Mouse (Mus musculus) heart, postnatal 0 days (tissue): ENCODE data around the gene Tbc1d2b. TPM values are rescaled to one million over a fixed set of nuclear protein-coding genes. Genes with fewer than 3 reads are reported as not detected.

Experiments used
- ATAC-seq: fragments of 200-750 bp; cut with Nextera tagmentation; 2 replicates; pipeline ENCODE4 v1.8.0; 2017; ENCODE audit warnings: low read depth, moderate number of reproducible peaks, moderate library complexity; ENCODE audit not compliant: insufficient read depth
- DNase-seq: peaks from one replicate; pipeline ENCODE4 v3.0.0-alpha.2; 2016; ENCODE audit warnings: low spot score
- H3K27ac ChIP-seq: fragments of 300-500 bp; sonication (generic); 2 replicates; pipeline ENCODE4 v1.5.1; 2014; ENCODE audit warnings: low read depth, mild to moderate bottlenecking
- H3K27me3 ChIP-seq: fragments of 300-500 bp; sonication (generic); 2 replicates; pipeline ENCODE4 v1.6.1; 2014; ENCODE audit warnings: low read length, mixed read lengths; ENCODE audit not compliant: control insufficient read depth, insufficient read depth
- H3K36me3 ChIP-seq: fragments of 300-500 bp; sonication (generic); replicated peaks from 2 replicates; pipeline ENCODE4 v1.6.1; 2014; ENCODE audit warnings: low read length, mixed read lengths; ENCODE audit not compliant: control insufficient read depth, insufficient read depth
- H3K4me1 ChIP-seq: fragments of 300-500 bp; sonication (generic); 2 replicates; pipeline ENCODE4 v1.6.1; 2014; ENCODE audit warnings: antibody characterized with exemption; ENCODE audit not compliant: control insufficient read depth, insufficient read depth
- H3K4me2 ChIP-seq: fragments of 300-500 bp; sonication (generic); 2 replicates; pipeline ENCODE4 v1.6.1; 2014; ENCODE audit warnings: low read depth, mild to moderate bottlenecking, low read length, moderate library complexity
- H3K4me3 ChIP-seq: fragments of 300-500 bp; sonication (generic); 2 replicates; pipeline ENCODE4 v1.5.1; 2014; ENCODE audit warnings: low read depth, low read length
- H3K9ac ChIP-seq: fragments of 300-500 bp; sonication (generic); replicated peaks from 2 replicates; pipeline ENCODE4 v1.6.1; 2014; ENCODE audit warnings: low read depth, low read length, mixed read lengths
- H3K9me3 ChIP-seq: fragments of 300-500 bp; sonication (generic); replicated peaks from 2 replicates; pipeline ENCODE4 v1.6.1; 2016; ENCODE audit warnings: low read length; ENCODE audit not compliant: control insufficient read depth
- CTCF ChIP-seq: IDR thresholded peaks from 2 replicates; pipeline ENCODE4 v1.5.1; 2016; ENCODE audit warnings: antibody characterized with exemption, control low read depth, low read depth
- EP300 ChIP-seq: IDR thresholded peaks from 2 replicates; pipeline ENCODE4 v1.6.1; 2016; ENCODE audit warnings: antibody characterized with exemption, low read depth
- WGBS: fragments of 180-500 bp; shearing (Covaris S2); extraction: QIAGEN DNeasy Blood & Tissue Kit; methylation state at CpG from one replicate; pipeline ENCODE4 v1.1.7; 2014; 5-methylcytosine and 5-hydroxymethylcytosine counted together
- polyA plus RNA-seq: library from polyadenylated mRNA; unstranded; fragments of >200 nt; fragmentation: Nextera tagmentation; extraction: Ambion mirVana; gene quantifications from 2 replicates; pipeline ENCODE4 v1.2.1, GENCODE M21; 2015
- total RNA-seq: library from RNA; depleted of rRNA; stranded (reverse); fragments of >200 nt; gene quantifications from 2 replicates; pipeline ENCODE4 v1.2.3, GENCODE M21; 2014; ENCODE audit warnings: low replicate concordance

The Tbc1d2b gene
- total and polyA plus RNA-seq, 2 experiments from 2014 or later: 2.9 to 24.7 TPM

DNA sequence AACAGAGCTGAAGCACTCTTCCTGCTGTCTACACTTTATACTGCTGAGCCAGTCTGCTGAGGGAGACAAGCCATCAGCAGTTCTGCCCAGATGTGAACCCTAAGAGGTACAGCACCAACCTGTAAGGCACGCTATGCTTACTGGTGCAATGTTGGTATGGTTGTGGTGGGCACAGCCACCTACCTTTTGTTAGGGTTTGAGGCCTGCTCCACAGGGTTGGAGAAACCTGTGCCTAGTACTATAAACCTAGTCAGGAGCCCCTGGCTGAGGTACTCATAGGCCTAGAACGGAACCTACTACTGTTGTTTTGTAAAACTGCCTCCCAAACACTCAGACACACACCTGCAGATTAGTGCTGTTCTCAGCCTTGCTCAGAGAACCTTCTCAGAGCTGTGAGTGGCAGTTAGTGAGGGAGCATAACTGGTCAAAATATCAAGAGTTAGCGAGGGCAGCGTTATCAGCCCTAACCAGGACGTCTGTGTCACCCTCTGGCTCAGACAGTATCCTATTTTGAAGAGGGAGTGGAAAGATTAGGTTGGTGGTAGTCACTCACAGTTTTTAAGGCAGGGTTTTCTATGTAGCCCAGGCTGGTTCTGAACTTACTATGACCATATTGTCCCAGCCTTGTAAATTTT, 20.3 kb downstream of the Tbc1d2b start:
- Histone ChIP-seq H3K4me2 (no peak overlapping the region), H3K9ac (0 out of 2 replicates have a peak overlapping the region, but pooled peaks have one; percentile 7), H3K4me3 (no peak overlapping the region), H3K4me1 (peaks cover 16% of the 10 kb centered on the region), H3K27ac (no peak overlapping the region), H3K36me3 (no peaks in the 10 kb centered on the region), H3K27me3 (no peaks in the 10 kb centered on the region), H3K9me3 (no peaks in the 10 kb centered on the region)
- ATAC-seq: no peak
- TF ChIP-seq CTCF (no peak), EP300 (no peak)
- 44% methylated on average over 5 of the region's 5 CpGs for WGBS
- DNase-seq: no peak

DNA sequence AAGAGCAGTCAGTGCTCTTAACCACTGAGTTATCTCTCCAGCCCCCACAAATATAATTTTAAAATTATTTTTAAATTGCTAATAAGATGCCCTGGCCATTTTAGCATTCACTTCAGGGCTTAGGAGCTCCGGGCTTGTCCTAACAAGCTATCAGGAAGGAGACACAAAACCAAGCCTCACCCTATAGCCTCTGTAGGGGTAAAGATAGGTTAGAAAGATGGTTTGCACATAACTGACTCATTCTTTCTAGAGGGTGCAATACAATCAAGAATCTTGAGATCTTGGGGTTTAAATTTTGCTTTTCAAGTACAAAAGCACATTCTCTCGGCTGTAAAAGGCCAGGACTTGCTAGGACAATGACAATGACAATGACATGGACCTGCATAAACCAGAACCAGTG, 21.6 kb downstream of the Tbc1d2b start:
- WGBS: 86% methylated on average over 2 of the region's 2 CpGs
- TF ChIP-seq EP300 (no peak), CTCF (no peak)
- H3K27me3 ChIP-seq: no peaks in the 10 kb centered on the region
- H3K27ac ChIP-seq: no peak overlapping the region
- H3K4me3 ChIP-seq: no peak overlapping the region
- H3K9me3 ChIP-seq: no peaks in the 10 kb centered on the region
- H3K4me2 ChIP-seq: no peak overlapping the region
- DNase-seq: no peak
- ATAC-seq: no peak
- H3K4me1 ChIP-seq: peaks cover 16% of the 10 kb centered on the region
- no peaks in the 10 kb centered on the region for H3K36me3 ChIP-seq
- H3K9ac ChIP-seq: no peak overlapping the region

DNA sequence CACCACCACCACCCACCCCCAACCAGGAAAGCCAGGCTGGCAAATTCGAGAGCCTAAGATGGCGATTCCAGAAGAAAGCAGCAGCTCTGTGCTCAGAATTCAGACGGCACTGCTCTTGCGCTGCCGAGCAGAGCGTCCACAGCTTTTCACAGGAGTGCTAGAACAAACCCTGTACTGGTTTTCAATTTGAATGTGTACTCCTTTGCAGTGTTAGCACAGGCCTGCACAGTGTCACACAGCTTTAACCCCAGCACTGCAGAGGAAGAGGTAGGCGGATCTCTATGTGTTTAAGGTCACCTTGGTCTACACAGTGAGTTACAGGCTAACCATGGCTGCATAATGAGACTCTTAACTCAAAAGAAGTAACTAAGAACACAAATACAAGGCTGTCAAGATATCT, 22.3 kb downstream of the Tbc1d2b start:
- no peaks in the 10 kb centered on the region for H3K36me3 ChIP-seq
- H3K4me1 ChIP-seq: peaks cover 16% of the 10 kb centered on the region
- WGBS: 68% methylated on average over 7 of the region's 7 CpGs
- DNase-seq (no peak), ATAC-seq (no peak)
- H3K9me3 ChIP-seq: no peaks in the 10 kb centered on the region
- TF ChIP-seq EP300 (no peak), CTCF (no peak)
- no peaks in the 10 kb centered on the region for H3K27me3 ChIP-seq
- no peak overlapping the region for H3K4me2 ChIP-seq
- H3K4me3 ChIP-seq: no peak overlapping the region
- no peak overlapping the region for H3K9ac ChIP-seq
- H3K27ac ChIP-seq: no peak overlapping the region

GRCm38 (mm10) chr9:90247316-90247715, 23.3 kb downstream of the Tbc1d2b start:
- Histone ChIP-seq H3K9ac (no peak overlapping the region), H3K4me1 (peaks cover 18% of the 10 kb centered on the region), H3K4me2 (no peak overlapping the region)

GRCm38 (mm10) chr9:90245781-90246180, 24.8 kb downstream of the Tbc1d2b start:
- Histone ChIP-seq H3K4me3 (no peak overlapping the region), H3K4me2 (no peak overlapping the region), H3K9me3 (no peaks in the 10 kb centered on the region), H3K36me3 (0 out of 2 replicates have a peak, but pooled peaks cover 5% of the 10 kb centered on the region), H3K27me3 (no peaks in the 10 kb centered on the region), H3K4me1 (peaks cover 19% of the 10 kb centered on the region), H3K9ac (no peak overlapping the region), H3K27ac (no peak overlapping the region; the same call in 1 of the 2 replicates)
- DNase-seq (no peak), ATAC-seq (no peak)
- TF ChIP-seq EP300 (no peak), CTCF (no peak)
- 87% methylated on average over 5 of the region's 5 CpGs for WGBS

More at GRCm38 (mm10) chr9:90247316-90247715, 23.3 kb downstream of the Tbc1d2b start:
- 36% methylated on average over 7 of the region's 7 CpGs for WGBS
- H3K27ac ChIP-seq: peak overlapping the region; percentile 40; the same call in 1 of the 2 replicates
- TF ChIP-seq CTCF (no peak), EP300 (no peak)
- H3K4me3 ChIP-seq: no peak overlapping the region
- H3K27me3 ChIP-seq: no peaks in the 10 kb centered on the region
- no peaks in the 10 kb centered on the region for H3K9me3 ChIP-seq
- no peaks in the 10 kb centered on the region for H3K36me3 ChIP-seq
- DNase-seq (no peak), ATAC-seq (0 out of 2 replicates have a peak, but pooled peaks have one; percentile 19)

DNA sequence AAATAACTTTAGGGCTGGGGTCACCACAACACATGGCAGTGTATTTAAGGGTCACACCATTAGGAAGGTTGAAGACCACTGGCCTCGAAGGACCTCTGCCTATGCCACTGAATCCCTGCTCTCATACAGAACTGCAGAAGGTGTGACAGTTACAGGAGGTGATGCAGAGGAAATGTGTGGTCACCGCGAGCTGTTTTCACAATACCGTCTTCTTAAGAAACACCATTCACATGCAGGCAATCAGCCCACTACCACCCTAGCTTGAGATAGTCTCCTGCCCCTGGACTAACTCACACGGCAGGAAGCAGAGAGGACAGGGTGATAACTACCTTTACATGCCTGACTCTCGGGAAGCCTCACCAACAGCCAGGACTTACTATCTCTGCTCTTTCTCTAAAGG, 25.4 kb downstream of the Tbc1d2b start:
- H3K27me3 ChIP-seq: no peaks in the 10 kb centered on the region
- TF ChIP-seq CTCF: no peak
- no peak for TF ChIP-seq EP300
- H3K27ac ChIP-seq: no peak overlapping the region; the same call in 1 of the 2 replicates
- H3K9me3 ChIP-seq: no peaks in the 10 kb centered on the region
- DNase-seq: no peak
- H3K4me1 ChIP-seq: peaks cover 16% of the 10 kb centered on the region
- no peak for ATAC-seq
- no peak overlapping the region for H3K4me2 ChIP-seq
- H3K9ac ChIP-seq: no peak overlapping the region
- 0 out of 2 replicates have a peak, but pooled peaks cover 11% of the 10 kb centered on the region for H3K36me3 ChIP-seq
- no peak overlapping the region for H3K4me3 ChIP-seq
- WGBS: 49% methylated on average over 6 of the region's 6 CpGs
